Mouse (Mus musculus): Measurements from ENCODE around the gene Pak4.

GRCm38 (mm10) chr7:28581721-28582120 is 16.3 kb downstream of the Pak4 start:
- no peak for TF ChIP-seq CTCF (IDR thresholded peaks at IDR 0.05; ENCODE audit: low read depth)
- TF ChIP-seq EP300 (IDR thresholded peaks at IDR 0.05; ENCODE audit: low read depth), result peak; percentile 77

All from liver, postnatal 0 days (tissue).